Mouse (Mus musculus): Measurements from ENCODE around the gene Tubgcp6. TPM values are rescaled to one million over a fixed set of nuclear protein-coding genes. Genes with fewer than 3 reads are reported as not detected.

Gene Tubgcp6
- total RNA-seq (2021): 10 to 100 TPM; 29.0 to 29.9 TPM

GRCm38 (mm10) chr15:89122649-89123366 lies at the start of gene Tubgcp6:
TSS of gene Tubgcp6 (minus strand) at chr15:89123112.
- DNase-seq (ENCODE audit: extremely low spot score in 1 of 2, low spot score in 1 of 2): peak; percentile 95 to 97

GRCm38 (mm10) chr15:89172276-89172935 lies 49.5 kb upstream of the Tubgcp6 start:
- no peak for DNase-seq (ENCODE audit: extremely low spot score in 1 of 2, low spot score in 1 of 2)

DNA sequence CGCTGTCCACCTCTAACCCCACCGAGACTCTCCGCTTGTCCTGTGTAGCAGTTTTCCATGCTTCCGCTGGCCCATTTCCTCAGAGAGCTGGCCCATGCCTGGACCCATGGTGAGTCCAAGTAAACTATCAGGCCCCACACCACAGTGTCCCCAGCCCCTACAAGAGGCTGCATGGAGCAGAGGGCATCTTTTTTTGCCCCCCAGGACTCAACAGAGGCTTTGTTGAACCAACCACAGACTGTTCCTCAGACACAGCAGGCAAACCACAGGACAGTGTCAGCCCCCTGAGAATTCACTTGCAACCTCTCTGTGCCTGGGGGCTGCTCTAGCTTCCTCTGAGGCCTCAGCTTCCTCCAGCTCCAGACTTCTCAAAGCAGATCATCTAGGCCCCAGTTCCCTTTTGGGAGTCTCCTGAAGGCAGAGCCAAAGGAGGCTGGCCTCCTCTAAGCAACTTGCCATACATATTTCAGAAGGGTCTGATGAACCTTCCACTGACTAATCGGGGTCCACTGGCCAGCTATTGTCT lies 48.7 kb upstream of the Tubgcp6 start:
- no peak for DNase-seq (ENCODE audit: extremely low spot score in 1 of 2, low spot score in 1 of 2)

- DNase-seq (ENCODE audit: extremely low spot score in 1 of 2, low spot score in 1 of 2): no peak
Observed at GRCm38 (mm10) chr15:89170102-89170501, 47.2 kb upstream of the Tubgcp6 start.

DNA sequence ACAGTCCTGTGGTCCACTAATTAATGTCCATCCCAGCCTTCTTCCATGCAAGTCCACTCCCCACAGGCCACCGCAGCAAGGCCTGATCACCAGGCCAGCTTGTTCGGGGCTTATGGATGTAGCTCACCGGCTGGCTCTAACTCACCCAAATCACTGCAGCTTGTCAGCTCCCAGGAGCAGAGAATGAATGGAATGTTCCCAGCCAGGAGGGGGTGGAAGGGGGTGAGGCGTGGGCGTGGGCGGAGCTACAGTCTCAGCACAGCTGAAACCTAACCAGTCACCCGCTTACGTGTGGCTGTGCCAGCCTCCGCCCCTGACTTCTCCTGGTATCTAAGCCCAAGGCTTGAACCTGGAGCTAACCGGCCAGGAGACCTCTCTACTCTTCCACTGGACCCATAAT lies 46.5 kb upstream of the Tubgcp6 start:
- DNase-seq (ENCODE audit: extremely low spot score in 1 of 2, low spot score in 1 of 2): peak; percentile 42 to 61

DNA sequence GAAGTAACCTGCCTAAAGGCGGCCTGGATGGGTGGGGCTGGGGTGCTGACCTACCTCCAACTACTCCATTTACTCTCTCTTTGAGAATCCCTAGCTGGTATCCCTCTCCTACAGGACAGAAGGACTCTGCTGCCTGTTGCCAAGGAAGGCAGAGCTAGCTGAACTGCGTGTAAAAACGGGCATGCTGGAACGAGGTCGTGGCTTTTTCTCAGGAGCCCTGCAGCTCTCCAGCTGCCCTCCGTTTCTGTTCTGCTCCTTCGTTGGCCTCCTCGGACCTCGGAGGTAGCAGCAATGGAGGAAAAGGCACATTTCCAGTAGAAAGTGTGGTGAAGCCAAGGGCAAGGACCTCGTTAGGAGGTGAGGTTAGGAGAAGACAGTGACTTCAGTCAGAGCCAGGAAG lies 46.0 kb upstream of the Tubgcp6 start:
- DNase-seq (ENCODE audit: extremely low spot score in 1 of 2, low spot score in 1 of 2): no peak

- DNase-seq (ENCODE audit: extremely low spot score in 1 of 2, low spot score in 1 of 2): no peak
Observed at GRCm38 (mm10) chr15:89165478-89165877, 42.6 kb upstream of the Tubgcp6 start.

DNA sequence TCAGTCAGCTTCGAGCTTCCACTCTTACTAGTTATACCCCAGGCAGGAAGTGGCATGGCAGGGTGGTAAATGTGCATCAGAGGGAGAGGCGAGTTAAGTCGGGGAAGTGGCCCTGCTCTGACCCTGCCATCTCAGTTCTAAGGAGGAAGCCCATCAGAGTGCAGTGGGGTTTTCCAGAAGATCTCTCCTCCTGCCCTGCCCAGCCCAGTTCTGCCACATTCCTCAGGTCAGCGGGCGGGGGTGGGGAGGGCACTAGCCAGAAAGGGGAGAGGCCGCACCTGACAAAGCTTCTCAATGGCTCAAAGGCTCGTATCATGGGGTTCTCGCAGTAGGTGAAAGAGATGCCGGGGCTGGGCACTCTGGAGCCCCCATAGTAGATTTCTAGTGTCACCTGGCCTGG lies 38.5 kb upstream of the Tubgcp6 start:
- no peak for DNase-seq (ENCODE audit: extremely low spot score in 1 of 2, low spot score in 1 of 2)

DNA sequence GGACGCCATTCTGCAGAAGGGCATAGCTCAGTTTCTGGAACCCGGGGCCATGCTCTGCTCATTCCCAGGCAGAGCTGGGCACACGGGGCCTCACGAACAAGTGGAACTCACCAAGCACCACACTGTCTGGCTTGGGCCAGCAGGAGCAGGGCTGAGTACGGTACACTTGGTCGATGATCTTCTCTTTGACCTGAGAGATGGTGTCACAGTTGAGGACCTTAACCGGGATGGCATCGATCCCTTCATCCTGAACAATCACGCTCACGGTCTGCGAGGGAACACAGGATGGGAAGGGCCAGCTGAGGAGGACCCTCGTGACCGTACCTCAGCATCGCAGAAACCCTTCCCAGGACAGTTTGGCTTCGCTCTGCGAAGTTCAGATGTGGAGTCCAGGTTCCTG lies 35.6 kb upstream of the Tubgcp6 start:
- DNase-seq (ENCODE audit: extremely low spot score in 1 of 2, low spot score in 1 of 2): no peak

DNA sequence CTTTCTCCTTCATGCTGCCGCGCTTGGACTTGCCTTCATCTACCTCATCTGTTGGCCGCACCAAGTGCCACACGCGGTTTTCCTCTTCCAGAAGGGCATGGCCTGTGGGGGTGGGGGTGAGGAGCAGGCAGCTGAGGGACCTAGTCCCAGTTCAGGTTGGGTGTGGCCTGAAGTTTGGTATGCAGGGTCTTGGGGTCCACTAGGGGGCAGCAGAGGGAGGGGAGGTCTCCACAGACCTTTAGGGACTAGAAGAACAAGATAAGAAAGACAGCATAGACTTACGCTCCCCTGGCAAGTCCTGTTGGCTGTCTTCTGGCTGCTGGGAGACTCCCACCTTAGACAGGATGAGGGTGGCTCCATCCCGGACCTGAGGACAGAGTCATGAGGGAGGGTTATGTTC lies 35.0 kb upstream of the Tubgcp6 start:
- DNase-seq (ENCODE audit: extremely low spot score in 1 of 2, low spot score in 1 of 2): peak in 1 of 2 experiments; percentile 74

- DNase-seq (ENCODE audit: extremely low spot score in 1 of 2, low spot score in 1 of 2): no peak
Observed at GRCm38 (mm10) chr15:89152312-89152711, 29.4 kb upstream of the Tubgcp6 start.

- no peak for DNase-seq (ENCODE audit: extremely low spot score in 1 of 2, low spot score in 1 of 2)
Observed at GRCm38 (mm10) chr15:89150041-89150390, 27.1 kb upstream of the Tubgcp6 start.

GRCm38 (mm10) chr15:89149271-89150040 lies 26.5 kb upstream of the Tubgcp6 start, which contains the start of gene Mapk11:
TSS of gene Mapk11 (minus strand) at chr15:89149628.
- peak in 1 of 2 experiments; percentile 42 for DNase-seq (ENCODE audit: extremely low spot score in 1 of 2, low spot score in 1 of 2)

DNA sequence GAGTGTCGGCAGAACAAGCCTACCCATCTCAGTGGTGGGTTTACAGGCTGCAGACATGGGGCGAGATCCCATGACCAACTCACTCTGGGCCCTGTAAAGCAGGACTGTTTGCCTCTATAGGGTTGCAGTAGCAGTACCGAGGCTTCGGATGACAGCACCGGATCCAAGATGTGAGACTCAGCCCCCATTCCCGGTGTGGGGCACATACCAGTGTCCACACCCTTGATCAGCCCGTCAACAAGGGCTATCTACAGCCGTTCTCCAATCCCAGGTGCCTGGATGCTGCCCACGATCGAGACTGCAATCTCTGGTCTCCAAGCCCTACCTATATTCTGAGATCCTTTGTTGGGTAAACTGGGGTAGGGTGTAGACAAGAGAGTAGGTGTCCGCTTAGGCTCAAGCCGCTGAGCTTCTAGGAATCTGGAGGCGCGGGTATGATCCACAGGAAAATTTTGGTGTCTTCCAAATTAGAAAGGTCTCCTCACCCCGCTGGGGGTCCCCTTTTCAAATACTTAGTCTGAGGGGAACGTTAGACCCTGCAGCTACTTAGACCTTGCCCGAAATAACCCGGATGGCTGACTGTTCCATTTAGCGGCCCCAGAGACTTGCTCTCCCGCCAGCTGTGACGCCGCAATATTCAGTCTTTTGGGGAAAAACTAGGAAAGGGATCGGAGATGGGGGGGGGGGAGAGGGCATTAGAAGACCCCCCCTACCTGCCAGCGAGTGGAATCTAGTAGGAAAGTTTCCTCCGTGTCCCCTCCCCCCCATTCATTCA lies 25.8 kb upstream of the Tubgcp6 start:
- DNase-seq (ENCODE audit: extremely low spot score in 1 of 2, low spot score in 1 of 2): no peak

DNA sequence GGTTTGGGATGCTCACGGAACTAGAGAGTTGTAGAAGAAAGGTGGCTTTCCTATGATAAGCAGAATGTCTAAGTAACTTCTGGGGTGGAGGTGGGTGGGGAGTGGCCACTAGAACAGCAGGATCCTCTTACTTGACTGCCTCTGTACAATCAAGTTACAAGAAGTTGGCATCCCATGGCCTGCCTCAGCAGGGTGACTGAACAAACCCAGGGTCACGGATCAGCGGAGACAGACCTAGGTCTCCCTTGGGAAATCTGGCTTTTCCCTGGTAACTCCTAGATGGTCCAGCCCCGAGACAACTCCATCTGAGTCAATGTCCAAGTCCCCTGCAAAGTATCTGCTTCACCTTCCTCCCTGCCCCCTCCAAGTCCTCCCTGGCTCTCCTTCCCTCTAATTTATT lies 25.0 kb upstream of the Tubgcp6 start:
- no peak for DNase-seq (ENCODE audit: extremely low spot score in 1 of 2, low spot score in 1 of 2)

- DNase-seq (ENCODE audit: extremely low spot score in 1 of 2, low spot score in 1 of 2): no peak
Observed at GRCm38 (mm10) chr15:89147456-89147855, 24.5 kb upstream of the Tubgcp6 start.

DNA sequence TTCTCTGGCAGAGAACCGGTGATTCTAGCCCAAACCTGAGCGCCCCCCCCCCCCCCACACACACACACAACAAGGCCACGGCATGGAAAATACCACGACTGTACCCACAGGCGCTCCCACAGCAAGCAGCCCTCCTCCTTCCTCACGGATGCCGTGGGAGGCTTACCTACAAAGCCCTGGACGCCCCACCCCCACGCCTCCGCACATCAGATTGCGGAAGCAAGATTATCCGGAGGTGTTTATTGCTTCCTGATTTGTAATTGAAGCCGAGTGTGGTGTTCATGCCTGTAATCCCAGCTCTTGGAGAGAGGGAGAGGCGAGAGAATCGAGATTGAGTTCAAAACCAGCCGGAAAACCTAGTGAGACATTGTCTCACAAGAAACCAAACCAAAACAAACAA lies 24.1 kb upstream of the Tubgcp6 start:
- no peak for DNase-seq (ENCODE audit: extremely low spot score in 1 of 2, low spot score in 1 of 2)

DNA sequence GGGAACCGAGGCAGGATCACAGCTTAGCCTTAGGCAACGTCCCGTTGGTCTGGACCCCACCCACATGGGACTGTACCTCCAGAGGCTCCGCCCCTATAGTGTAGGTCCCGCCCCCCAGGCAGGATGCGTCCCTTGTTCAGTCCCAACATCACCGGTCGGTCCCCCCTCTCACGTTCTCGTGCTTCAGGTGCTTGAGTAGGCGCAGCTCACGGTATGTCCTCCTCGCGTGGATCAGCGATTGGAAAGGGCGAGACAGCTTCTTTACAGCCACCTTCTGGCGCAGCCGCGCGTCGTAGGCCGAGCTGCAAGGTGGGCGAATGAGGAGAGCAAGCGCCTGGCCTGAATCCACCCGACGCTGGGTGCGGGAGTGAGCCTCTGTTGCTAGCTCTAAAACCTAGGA lies 23.6 kb upstream of the Tubgcp6 start:
- no peak for DNase-seq (ENCODE audit: extremely low spot score in 1 of 2, low spot score in 1 of 2)

DNA sequence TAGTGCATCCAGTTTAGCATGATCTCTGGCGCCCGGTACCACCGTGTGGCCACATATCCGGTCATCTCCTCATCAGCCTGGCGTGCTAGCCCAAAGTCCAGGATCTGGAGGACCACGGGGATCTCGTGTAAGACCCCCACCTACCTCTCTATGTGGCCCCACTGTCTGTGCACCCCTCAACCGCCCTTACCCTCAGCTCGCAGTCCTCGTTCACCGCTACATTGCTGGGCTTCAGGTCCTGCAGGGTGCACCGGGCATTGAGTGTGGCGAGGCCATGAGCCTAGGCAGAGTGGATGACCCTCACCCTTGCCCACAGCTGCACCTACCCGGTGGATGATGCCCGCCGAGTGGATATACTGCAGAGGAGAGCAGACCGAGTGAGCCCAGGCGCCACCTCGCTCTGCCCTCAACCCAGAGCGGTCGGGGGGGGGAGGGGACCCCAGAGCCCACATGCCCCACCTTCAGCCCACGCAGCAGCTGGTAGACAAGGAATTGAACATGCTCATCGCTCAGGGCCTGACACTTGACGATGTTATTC lies 23.0 kb upstream of the Tubgcp6 start:
- no peak for DNase-seq (ENCODE audit: extremely low spot score in 1 of 2, low spot score in 1 of 2)

GRCm38 (mm10) chr15:89144965-89145364 lies 22.1 kb upstream of the Tubgcp6 start:
- DNase-seq (ENCODE audit: extremely low spot score in 1 of 2, low spot score in 1 of 2): no peak
